Mouse (Mus musculus) embryo, embryonic 11 days (tissue): Measurements from ENCODE around the gene H2-Q10.
"Not testable (repeated sequence)": the region's sequence is repeated elsewhere in the genome, so short reads cannot be mapped to it uniquely, and the experiment has no call there.

Experiments used
- DNase-seq: peaks from one replicate; pipeline ENCODE4 v3.0.0-alpha.2; 2015

The H2-Q10 gene

GRCm38 (mm10) chr17:35460513-35461341, 9.2 kb upstream of the H2-Q10 start:
- not testable (repeated sequence) for DNase-seq

- DNase-seq = peak; percentile 45
Observed at GRCm38 (mm10) chr17:35465651-35466050, 4.2 kb upstream of the H2-Q10 start.

- DNase-seq = not testable (repeated sequence)
Observed at GRCm38 (mm10) chr17:35468936-35469335, 953 bp upstream of the H2-Q10 start.

GRCm38 (mm10) chr17:35484066-35484465, 14.2 kb downstream of the H2-Q10 start:
- peak; percentile 70 for DNase-seq

- no peak for DNase-seq
Observed at GRCm38 (mm10) chr17:35485702-35486101, 15.8 kb downstream of the H2-Q10 start.

GRCm38 (mm10) chr17:35486726-35487125, 16.8 kb downstream of the H2-Q10 start:
- DNase-seq = no peak

- DNase-seq = no peak
Observed at GRCm38 (mm10) chr17:35488041-35488440, 18.2 kb downstream of the H2-Q10 start.

GRCm38 (mm10) chr17:35490320-35490719, 20.4 kb downstream of the H2-Q10 start:
- no peak for DNase-seq

- no peak for DNase-seq
Observed at GRCm38 (mm10) chr17:35497124-35497523, 27.2 kb downstream of the H2-Q10 start.

GRCm38 (mm10) chr17:35502226-35502625, 32.3 kb downstream of the H2-Q10 start:
- peak; percentile 59 for DNase-seq

- no peak for DNase-seq
Observed at GRCm38 (mm10) chr17:35502762-35503161, 32.9 kb downstream of the H2-Q10 start.

- DNase-seq = no peak
Observed at GRCm38 (mm10) chr17:35503849-35504248, 34.0 kb downstream of the H2-Q10 start.

GRCm38 (mm10) chr17:35504628-35505481, 35.0 kb downstream of the H2-Q10 start:
- no peak for DNase-seq

GRCm38 (mm10) chr17:35505776-35506175, 35.9 kb downstream of the H2-Q10 start, which contains the start of gene Pou5f1:
Pou5f1 (plus strand) TSS chr17:35506018.
- DNase-seq = no peak

- DNase-seq = no peak
Observed at GRCm38 (mm10) chr17:35506881-35507280, 37.0 kb downstream of the H2-Q10 start.

GRCm38 (mm10) chr17:35507556-35508260, 37.8 kb downstream of the H2-Q10 start:
- no peak for DNase-seq

- not testable (repeated sequence) for DNase-seq
Observed at GRCm38 (mm10) chr17:35508279-35508678, 38.4 kb downstream of the H2-Q10 start.

GRCm38 (mm10) chr17:35509284-35509683, 39.4 kb downstream of the H2-Q10 start:
- peak; percentile 62 for DNase-seq

- no peak for DNase-seq
Observed at GRCm38 (mm10) chr17:35512916-35513626, 43.2 kb downstream of the H2-Q10 start.

- DNase-seq = peak; percentile 79
Observed at GRCm38 (mm10) chr17:35513886-35514285, 44.0 kb downstream of the H2-Q10 start.

- DNase-seq = no peak
Observed at GRCm38 (mm10) chr17:35514756-35515155, 44.9 kb downstream of the H2-Q10 start.

- DNase-seq = peak; percentile 72
Observed at GRCm38 (mm10) chr17:35515911-35516640, 46.2 kb downstream of the H2-Q10 start.
